Mouse (Mus musculus) olfactory bulb, adult 2 months (tissue): Measurements from ENCODE around the gene Ccdc24.

ENCODE experiments used
- CTCF ChIP-seq: fragments of 200-500 bp; IDR thresholded peaks from 2 replicates; pipeline ENCODE4 v1.5.1; 2012; ENCODE audit warnings: low read depth, mild to moderate bottlenecking, low read length, moderate library complexity; ENCODE audit not compliant: insufficient read depth
- POLR2A ChIP-seq: fragments of 200-500 bp; IDR thresholded peaks from 2 replicates; pipeline ENCODE4 v1.6.1; 2012; ENCODE audit warnings: mild to moderate bottlenecking, low read depth, low read length, moderate library complexity; ENCODE audit not compliant: insufficient read depth

DNA sequence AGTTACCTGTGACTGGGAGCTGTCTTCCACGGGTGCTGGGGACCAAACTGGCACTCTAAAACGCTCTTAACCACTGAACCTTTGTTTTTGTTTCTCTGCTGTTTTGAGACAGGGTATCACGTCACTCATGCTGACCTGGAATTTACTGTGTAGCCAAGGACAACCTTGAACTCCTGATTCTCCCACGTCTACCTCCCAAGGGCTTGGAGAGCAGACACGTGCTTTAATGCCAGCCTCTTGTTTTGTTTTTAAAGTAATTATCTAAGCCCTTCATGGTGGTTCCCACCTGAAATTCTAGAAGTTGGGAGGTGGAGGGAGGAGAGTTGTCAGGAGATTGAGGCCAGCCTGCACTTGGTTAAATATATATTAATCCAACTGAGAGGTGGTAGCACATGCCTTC is 55.6 kb downstream of the Ccdc24 start:
- TF ChIP-seq POLR2A: no peak
- TF ChIP-seq CTCF: no peak
